Mouse (Mus musculus) left cerebral cortex, postnatal 4 days (tissue): ENCODE data around the gene Atp1b3. TPM values are rescaled to one million over a fixed set of nuclear protein-coding genes. Genes with fewer than 3 reads are reported as not detected.
"Not testable (repeated sequence)": the region's sequence is repeated elsewhere in the genome, so short reads cannot be mapped to it uniquely, and the experiment has no call there.

Experiments used
- DNase-seq: peaks from one replicate; pipeline ENCODE4 v3.0.0-alpha.2; 2022
- intact Hi-C: fragments of 180-260 bp; cut with DNase I; formaldehyde crosslinking; loops from one replicate; pipeline ENCODE4 v1.15.1; 2025
- total RNA-seq, 2 experiments: library from RNA; stranded (reverse); gene quantifications; 2 replicates each; pipeline ENCODE4 v1.2.3; 2021

The Atp1b3 gene
- total RNA-seq, 2 experiments from 2014 or later, result 89.3 to 89.6 TPM

DNA sequence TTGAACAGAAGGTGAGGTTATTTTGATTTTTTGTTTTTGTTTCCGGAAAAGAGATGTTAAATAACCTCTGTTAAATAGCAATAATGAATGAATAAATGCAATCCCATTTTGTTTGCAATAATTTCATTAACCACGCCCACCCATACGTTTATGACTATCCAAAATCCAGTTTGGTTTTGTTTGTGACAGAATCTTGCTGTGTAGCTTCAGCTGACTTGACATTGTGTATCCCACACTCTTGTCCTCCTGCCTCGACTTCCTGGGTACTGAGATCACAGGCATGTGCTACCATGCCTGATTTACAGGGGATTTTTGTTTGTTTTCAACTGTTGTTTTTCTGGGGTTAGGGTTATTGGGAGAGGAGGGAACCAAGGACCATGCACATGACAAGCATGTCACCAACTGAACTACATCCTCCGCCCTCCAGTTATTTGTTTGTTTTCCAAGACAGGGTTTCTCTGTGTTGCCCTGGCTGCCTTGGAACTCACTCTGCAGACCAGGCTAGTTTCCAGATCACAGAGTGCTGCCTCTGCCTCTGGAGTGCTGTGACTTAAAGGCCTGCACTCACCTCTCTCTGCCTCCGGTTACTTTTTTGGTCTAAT is 1.1 kb upstream of the Atp1b3 start:
- intact Hi-C loops, result loop anchor here (10.0 kb wide), 1 partner anchor 129 kb away; no protein-coding TSS in a partner anchor
- DNase-seq, result no peak

DNA sequence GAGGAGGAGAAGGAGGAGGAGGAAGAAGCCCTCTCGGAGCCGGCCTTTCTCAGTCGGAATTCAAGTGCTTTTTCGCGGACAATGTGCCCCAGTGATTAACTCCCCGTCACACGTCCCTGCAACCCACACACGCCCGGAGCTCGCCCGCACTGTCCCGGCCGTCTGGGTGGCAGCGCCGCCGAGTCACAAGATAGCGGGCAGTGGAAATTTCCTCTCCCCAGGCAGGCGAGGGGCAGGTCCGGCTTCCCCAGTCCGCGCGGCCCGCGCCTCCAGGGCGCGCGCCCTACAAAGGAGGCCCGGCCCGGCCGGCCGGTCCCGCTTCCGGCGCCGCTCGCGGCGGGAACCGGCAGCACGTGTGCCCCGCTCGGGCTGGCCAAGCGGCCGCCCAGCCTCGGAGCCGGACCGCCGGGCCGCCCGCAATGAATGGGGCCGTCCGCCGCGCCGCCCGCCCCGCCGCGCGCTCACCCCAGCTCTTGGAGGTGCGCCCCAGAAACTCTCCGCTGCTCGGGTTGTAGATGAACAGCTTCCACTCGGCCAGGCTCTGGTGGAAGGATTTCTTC is 581 bp downstream of the Atp1b3 start:
- peak; percentile 50 for DNase-seq
- intact Hi-C loops, result loop anchor here (10.0 kb wide), 1 partner anchor 131 kb away; no protein-coding TSS in a partner anchor

DNA sequence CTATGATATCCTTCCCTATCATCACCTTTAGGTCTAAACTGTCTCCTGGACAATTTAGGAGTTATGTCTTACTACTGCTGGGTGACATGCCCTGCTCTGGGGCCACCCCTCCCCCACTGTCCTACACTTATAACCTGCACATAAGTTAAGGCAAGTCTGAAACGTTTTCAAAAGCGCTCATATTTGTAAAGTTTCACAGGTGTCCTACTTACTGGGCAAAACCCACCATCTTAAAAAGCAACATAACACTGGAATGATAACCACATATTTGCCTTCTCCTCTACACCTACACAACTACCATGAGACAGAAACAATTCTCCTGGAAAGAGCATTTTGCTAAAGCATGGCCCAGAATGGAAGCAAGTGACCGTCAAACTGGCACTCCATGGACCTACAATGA is 4.2 kb downstream of the Atp1b3 start:
- DNase-seq, result no peak
- intact Hi-C loops, result loop anchor here (10.0 kb wide), 1 partner anchor 135 kb away; no protein-coding TSS in a partner anchor

GRCm38 (mm10) chr9:96353799-96354198 is 10.4 kb downstream of the Atp1b3 start:
- DNase-seq, result peak; percentile 53

GRCm38 (mm10) chr9:96353121-96353769 is 11.0 kb downstream of the Atp1b3 start:
- intact Hi-C loops, result no loop called here

More at GRCm38 (mm10) chr9:96353799-96354198, 10.4 kb downstream of the Atp1b3 start:
- intact Hi-C loops, result no loop called here

DNA sequence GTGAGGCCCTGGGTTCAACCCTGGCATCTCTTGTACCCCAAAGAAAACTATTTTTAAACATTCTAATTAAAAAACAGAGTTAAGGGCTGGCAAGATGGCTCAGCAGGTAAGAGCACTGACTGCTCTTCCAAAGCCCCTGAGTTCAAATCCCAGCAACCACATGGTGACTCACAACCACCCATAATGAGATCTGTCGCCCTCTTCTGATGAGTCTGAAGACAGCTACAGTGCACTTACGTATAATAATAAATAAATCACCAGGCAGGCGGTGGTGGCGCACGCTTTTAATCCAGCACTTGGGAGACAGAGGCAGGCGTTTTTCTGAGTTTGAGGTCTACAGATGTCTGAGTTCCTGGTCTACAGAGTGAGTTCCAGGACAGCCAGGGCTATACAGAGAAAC is 12.5 kb downstream of the Atp1b3 start:
- not testable (repeated sequence) for DNase-seq

More at GRCm38 (mm10) chr9:96353121-96353769, 11.0 kb downstream of the Atp1b3 start:
- no peak for DNase-seq

DNA sequence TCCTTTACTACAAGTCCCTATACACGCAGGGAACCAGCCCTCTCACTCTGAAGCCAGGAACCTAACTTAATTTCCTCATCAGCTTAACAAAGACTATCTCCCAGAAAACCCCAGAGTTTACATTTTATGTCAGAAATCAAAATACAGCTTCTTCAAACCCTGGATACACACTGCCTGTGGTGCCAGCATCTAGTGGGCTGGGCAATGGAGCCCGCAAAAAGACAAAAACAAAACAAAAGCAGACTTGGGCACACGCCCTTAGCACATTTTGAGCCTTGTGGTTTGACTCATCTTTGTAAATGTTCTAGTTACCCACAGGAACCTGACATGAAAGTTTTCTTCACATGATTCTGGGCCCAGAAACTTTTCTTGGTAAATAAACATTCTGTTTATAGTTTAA is 13.8 kb downstream of the Atp1b3 start:
- intact Hi-C loops, result no loop called here
- no peak for DNase-seq

More for the DNA sequence above, 12.5 kb downstream of the Atp1b3 start:
- intact Hi-C loops, result not testable (repeated sequence)

DNA sequence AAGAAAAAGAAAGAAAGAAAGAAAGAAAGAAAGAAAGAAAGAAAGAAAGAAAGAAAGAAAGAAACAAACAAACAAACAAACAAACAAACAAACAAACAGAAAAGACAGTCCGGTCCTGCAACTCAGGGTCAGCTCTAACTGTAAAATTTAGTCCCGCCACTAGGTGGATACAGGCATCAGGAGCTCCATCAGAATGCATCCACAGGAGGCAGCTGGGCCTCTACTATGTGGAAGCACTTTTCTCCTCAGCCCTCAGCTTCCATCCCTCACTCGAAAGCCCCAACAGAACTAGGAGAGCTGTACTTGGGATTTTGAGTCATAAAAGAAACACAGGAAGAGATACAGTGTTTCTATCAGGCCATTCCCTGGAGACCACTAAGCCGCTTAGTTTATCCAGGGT is 14.2 kb downstream of the Atp1b3 start:
- intact Hi-C loops, result no loop called here
- DNase-seq, result peak; percentile 62

DNA sequence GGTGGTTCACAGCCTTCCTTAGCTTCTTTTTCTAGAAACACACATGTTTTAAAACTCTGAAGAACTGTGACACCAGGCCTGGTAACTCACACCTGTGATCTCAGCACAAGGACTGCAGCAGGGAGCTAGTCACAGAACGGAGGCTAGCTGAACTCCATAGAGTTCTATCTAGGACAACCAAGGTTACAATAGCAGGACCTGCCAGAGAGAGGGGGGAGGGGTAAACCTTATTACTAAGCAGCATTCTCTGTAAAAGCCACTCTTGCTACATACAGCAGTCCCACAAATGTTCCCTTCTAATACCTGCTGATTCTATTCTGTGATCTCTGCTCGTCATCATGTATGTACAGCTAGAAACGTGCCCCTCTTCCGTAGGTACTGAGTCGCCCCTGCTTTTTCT is 15.4 kb downstream of the Atp1b3 start:
- no peak for DNase-seq
- intact Hi-C loops, result no loop called here

DNA sequence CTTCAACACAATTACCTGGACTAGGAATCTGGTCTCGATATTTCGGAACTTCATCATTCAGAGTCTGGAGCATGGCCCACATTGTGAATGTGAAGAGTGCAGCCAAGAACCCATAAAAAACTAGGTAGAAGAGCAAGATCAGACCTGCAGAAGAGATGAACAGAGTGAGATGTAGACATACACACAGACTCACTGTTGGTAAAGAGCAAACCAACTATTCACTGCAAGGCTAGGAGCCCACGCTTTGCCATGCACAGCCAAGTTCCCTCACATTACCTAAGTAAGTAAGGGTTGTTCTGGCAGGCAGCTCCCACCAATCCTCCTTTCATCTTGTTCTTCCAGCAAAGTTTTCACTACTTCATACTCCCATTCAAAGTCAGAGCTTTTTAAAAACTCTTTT is 18.5 kb downstream of the Atp1b3 start:
- intact Hi-C loops, result no loop called here
- no peak for DNase-seq

GRCm38 (mm10) chr9:96331146-96331545 is 33.1 kb downstream of the Atp1b3 start:
- intact Hi-C loops, result no loop called here
- DNase-seq, result no peak

DNA sequence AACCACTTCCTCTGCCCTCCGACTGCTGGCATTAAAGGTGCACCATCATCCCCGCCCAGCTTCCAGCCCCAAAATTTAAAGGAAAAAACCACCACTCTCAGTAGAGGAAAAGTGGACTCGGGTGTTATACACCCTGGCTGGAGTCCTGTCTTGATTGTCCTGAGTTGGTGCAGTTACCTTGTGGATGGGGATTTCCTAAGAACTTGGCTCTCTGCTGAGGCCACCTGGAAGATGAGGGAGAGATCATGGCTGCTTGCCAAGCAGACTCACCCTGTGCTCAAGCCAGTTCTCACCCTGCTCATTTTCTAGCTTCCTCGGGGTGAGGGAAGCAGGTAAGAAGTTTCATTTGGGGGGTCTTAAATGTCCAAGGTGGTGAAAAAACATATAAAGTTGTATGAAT is 36.0 kb downstream of the Atp1b3 start:
- intact Hi-C loops, result no loop called here
- peak; percentile 30 for DNase-seq

GRCm38 (mm10) chr9:96326496-96326923 is 37.7 kb downstream of the Atp1b3 start:
- DNase-seq, result peak; percentile 96
- intact Hi-C loops, result no loop called here

DNA sequence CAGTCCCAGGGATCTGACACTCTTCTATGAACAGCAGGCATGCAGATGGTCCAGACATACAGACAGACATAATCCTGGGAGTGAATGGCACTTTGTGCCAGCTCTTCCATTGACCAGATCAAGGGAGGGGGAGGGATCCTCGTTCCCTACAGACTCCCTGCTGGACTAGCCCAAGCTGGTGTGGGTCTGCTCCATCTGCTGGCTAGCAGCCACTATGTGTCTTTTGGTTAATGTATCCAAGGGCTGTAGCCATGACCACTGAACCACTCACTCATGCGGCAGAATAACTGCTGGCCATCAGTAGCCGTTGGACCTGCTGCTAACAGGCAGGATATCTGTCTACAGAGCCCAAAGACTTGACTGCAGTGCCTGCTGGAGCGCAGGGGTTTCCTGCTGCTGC is 39.7 kb downstream of the Atp1b3 start:
- peak; percentile 93 for DNase-seq
- intact Hi-C loops, result no loop called here

DNA sequence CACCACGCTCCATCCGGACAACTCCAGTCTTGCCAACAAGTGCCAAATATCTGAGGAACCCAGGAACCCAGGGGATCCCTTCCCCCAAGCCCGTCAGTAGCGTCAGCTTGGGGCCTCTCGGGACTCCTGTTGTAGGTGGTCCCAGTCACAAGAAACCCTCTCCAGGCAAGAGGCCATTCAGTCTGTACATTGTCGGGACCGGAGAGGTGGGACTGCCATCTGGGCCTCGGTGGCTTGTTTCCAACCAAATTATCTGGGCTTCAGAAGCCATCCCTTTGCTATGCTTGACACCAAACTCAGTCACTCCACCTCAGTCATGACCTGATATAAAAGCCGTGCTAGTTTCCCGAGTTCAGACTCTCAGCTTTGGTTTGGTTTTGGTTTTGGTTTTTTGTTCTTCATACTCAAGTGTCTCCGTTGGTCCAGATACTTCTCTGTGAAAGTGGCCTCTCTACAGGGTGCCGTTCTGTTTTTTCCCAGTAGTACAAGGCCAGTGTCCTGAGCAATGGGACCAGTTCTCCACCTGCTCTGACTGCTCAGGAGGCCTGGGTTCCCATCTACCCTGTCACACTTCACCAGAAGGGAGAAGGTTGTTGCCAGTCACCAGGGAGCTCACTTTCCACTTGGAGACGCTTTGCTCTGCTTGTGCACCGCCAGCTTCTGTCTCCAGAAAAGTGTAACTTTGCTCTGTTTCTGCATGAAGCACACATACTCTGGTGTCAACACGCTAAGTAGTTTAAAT is 41.7 kb downstream of the Atp1b3 start:
- DNase-seq, result peak; percentile 80
- intact Hi-C loops, result no loop called here

GRCm38 (mm10) chr9:96320551-96320980 is 43.7 kb downstream of the Atp1b3 start:
- DNase-seq, result no peak
- intact Hi-C loops, result no loop called here

GRCm38 (mm10) chr9:96319333-96319732 is 44.9 kb downstream of the Atp1b3 start:
- DNase-seq, result no peak
- intact Hi-C loops, result no loop called here

GRCm38 (mm10) chr9:96312074-96312473 is 52.2 kb downstream of the Atp1b3 start:
- intact Hi-C loops, result no loop called here
- no peak for DNase-seq

GRCm38 (mm10) chr9:96308816-96309215 is 55.4 kb downstream of the Atp1b3 start:
- intact Hi-C loops, result no loop called here
- DNase-seq, result no peak

DNA sequence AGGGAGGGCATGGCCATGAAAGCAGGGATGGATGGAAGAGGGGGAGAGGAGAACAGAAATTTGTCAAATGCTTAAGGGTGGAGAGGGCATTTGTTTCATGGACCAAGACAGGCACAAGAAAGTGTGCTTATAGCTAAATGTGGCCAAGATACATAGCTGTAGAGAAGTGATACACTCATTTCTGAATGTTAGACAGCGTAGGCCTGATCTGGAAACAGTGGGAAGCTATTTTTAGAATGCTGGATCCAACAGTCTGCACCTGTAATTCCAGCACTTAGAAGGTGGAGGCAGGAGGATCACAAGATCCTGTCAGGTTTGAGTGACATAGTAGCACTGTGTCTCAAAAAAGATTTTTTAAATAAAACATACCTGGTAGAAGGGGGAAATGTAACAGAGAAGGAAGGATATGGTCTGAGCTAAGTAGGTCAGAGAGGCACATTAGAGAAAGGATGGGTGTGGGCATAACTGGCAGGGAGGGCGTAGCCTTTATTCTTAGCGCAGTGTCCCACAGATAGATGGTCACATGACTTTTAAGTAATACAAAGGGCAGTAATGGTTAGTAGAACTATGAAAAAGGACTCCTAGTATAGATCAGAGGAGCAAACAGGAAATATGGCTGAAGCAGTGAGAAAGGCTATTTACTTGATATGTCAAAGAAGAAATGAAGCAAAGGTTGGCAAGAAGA is 64.8 kb downstream of the Atp1b3 start:
- intact Hi-C loops, result no loop called here
- DNase-seq, result no peak

GRCm38 (mm10) chr9:96292144-96292543 is 72.1 kb downstream of the Atp1b3 start:
- DNase-seq, result no peak
- intact Hi-C loops, result no loop called here
